Mouse (Mus musculus): Measurements from ENCODE around the gene Ldhal6b.
"Not testable (repeated sequence)": the region's sequence is repeated elsewhere in the genome, so short reads cannot be mapped to it uniquely, and the experiment has no call there.

Ldhal6b gene

DNA sequence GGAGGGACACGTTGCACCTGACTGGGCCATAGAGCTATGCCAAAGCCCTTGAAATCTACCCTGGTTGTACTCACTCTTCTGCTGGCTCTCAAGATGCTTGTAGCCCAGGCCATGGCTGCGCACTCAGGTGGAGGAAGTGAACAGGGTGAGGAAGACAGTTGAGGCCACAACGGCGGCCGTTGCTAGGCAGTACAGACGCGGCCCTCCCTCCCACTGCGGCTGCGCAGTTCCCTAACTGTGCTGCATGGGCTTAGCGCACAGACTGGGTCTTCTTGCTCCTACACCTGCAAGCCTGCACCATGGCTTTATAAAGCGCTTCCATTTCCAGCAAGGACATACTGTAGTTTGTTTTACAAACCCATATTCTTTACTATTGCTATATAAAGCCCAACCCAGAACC is at the start of gene Ldhal6b:
Gene Ldhal6b (minus strand): TSS at position 223 of the 400 bp plus-strand sequence.
- DNase-seq (ENCODE audit: low read depth, low spot score), result no peak

DNA sequence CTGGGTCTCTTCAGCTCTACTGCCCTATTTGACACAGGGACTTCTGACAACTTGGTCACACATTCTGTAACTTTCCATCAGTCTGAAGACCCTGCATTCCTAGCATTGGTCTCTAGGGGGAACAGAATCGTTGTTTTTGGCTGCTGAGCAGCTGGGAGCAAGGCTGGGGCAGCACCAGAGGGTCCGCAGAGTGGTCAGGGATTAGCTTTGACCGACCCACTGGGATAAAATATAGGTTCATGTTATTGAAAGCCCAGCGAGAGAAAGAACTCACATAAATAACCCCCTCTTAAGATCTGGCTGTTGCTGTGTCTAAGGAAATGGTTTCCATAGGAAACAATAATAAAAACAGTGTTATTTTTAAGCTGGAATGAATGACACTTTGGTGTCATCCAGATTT is 48.6 kb upstream of the Ldhal6b start:
- no peak for DNase-seq (ENCODE audit: low read depth, low spot score)

DNA sequence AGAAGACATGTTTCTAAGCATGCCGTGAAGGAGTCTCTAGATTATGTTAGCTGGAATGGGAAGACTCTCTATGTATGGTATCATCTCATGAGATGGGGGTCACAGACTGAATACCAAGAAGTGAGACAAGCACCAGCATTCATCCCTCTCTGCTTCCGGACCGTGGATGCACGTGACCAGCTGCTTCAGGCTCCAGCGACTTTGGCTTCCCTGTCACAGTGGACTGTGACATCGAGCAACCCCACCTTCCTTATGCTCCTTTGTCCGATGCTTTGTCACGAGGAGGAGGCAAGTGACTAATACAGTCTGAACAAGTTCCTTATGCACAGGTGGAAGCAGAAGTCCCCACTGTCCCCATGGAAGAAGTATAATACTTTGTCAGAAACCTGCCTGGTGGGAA is 48.2 kb upstream of the Ldhal6b start:
- DNase-seq (ENCODE audit: low read depth, low spot score), result no peak

DNA sequence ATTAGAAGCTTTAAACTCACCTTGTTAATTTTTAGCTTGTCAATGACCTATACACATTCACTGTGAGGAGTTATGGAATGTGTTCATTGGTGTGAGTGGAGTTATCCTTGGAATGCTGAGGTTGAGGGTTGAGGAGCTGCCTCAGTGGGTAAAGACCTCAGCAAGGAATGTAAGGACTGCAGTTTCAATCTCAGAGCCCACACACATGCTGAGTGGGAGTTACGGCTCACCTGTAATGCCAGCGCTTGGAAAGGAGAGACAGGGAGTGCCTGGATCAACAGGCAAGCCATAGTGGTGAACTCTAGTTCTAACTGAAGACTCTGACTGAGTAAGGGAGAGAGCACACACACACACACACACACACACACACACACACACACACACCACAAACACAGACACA is 45.3 kb upstream of the Ldhal6b start:
- DNase-seq (ENCODE audit: low read depth, low spot score), result no peak

DNA sequence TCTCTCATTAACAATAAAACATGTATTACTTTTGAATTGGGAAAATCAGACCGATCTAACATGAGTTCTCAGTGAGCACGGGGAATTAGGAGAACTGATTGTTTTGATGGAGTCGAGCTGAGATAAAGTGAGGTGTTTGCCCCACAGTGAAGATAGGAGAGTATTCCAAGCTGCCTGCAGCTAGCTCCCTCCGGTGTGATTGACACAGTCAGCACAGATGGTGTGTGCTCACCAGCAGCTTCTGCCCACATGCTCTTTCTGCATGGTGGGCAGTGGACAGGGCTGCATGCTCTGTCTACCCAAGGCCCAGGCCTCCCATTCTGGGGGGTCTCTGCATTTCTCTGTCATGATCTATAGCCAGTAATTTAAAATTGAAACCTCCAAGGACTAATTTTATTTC is 35.1 kb upstream of the Ldhal6b start:
- no peak for DNase-seq (ENCODE audit: low read depth, low spot score)

DNA sequence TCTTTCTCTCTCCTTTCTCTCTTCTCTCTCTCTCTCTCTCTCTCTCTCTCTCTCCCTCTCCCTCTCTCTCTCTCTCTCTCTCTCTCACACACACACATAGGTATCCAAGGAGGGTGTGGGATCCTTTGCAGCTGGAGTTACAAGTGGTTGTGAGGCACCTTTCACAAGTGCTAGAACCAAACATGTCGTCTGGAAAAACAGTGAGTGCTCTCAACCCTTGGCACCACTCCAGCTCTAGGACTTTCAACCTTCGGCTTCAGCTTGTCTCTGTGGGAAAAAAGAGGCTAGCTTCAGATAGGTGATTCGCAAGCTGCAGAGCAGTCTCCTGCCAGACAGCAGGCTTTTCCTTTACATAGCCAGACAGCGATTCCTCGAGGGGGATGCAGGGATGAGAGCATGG is 25.2 kb upstream of the Ldhal6b start:
- DNase-seq (ENCODE audit: low read depth, low spot score), result no peak

DNA sequence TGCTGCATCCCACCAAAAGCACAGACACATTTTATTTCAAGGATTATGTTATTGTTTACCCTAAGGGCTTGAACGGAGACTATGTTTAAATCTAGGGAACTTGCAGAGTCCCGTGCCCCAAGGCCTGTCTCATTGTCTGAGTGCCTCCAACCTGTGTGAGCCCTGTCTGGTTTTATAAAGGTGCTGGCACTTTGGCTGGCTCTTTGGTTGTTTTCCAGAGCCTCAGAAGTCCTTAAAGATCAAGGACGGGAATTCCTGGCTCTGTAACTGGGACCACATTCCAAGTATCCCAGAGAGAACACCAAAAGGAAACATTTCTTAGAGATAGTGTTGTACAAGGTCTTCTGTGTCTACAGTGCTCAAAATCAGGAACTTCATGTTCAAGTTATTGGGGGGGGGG is 24.7 kb upstream of the Ldhal6b start:
- DNase-seq (ENCODE audit: low read depth, low spot score), result no peak

DNA sequence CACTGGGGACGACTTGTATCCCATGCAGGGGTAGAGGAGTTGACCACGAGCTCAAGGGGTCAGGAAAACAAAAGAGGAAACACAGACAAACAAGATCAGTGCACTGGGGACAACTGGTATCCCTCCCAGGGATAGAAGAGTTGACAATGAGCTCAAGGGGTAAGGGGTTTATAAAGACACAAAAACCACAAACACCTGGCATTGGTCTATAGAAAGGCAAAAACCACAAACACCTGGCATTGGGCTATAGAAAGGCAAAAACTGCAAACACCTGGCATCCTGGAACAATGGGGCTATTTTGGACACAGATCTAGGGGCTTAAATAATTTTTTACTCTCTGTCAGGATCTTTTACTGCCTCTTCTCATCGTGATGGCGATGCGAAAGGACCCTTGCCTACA is 23.8 kb upstream of the Ldhal6b start:
- DNase-seq (ENCODE audit: low read depth, low spot score), result not testable (repeated sequence)

DNA sequence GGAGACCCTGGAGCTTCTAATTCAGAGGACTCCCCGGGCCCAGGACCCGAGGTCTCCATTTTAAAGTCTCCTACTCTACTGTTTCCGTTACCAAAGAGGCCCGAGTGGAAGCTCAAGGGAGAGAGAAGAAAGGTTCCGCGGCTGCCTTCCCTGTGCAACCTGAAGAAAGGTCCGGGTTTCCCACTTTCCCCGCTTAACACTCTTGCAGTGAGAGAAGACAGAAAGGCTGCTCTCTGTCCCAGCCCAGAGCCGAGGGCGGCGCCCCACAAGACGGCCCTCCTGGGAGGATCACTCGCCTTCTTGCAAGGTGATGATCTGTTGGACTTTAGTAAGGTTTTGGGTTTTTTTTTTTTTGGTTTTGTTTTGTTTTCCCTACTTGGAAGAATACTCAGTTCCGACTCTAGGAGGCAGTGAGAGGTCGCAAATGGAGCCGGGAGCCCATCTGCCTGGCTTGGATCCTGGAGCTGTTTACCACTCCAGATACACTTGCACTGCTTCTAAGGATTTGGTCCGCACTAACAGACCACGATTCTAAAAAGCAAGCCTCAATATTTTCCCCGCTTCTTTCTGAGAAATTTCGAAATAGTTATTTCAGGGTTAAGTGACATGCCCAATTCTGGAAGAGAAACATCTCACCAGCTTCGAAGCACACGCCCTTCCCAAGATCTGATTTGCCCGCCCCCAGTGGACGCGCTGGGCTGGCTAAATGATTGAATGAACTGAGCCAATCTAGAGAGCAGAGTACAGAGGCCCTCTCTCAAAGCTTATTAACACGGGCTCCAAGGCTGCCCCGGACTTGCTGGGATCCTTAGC is 21.8 kb upstream of the Ldhal6b start, which contains the start of gene Tmem242:
Gene Tmem242 (minus strand): TSS at position 101 of the 813 bp plus-strand sequence.
- peak; percentile 94 for DNase-seq (ENCODE audit: low read depth, low spot score)

DNA sequence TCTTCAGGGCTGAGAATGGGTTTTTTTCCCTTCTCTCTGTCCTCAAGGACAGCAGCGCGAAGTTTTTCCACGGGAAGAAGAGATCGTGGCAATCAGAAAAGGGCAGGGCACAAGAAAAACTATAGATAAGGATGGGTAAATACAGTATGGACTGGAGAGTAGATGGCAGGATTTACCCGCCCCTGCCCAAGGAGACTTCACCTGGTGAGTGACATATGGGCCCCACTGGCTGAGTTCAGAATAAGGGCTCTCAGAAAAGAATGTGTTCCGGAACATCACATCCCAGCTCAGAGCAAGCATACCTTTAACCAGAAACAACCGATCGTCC is 21.2 kb upstream of the Ldhal6b start:
- no peak for DNase-seq (ENCODE audit: low read depth, low spot score)

DNA sequence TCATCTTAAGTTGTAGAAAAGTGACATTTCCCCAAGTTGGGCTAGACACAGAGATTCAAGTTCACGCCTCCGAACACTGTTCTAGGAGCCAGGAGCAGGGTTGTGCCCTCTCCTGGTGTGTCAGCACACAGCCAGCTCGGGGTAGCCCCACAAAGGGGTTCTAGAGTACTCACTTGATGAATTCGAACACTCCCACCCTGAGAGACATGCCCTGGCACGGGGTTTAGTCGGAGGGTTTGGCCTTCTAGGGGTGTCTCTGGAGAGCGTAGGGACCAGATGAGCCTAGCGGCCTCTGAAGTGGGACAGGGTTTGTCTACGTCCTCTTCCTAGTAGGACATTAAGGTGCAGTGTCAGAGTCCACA is 11.2 kb upstream of the Ldhal6b start:
- DNase-seq (ENCODE audit: low read depth, low spot score), result no peak

DNA sequence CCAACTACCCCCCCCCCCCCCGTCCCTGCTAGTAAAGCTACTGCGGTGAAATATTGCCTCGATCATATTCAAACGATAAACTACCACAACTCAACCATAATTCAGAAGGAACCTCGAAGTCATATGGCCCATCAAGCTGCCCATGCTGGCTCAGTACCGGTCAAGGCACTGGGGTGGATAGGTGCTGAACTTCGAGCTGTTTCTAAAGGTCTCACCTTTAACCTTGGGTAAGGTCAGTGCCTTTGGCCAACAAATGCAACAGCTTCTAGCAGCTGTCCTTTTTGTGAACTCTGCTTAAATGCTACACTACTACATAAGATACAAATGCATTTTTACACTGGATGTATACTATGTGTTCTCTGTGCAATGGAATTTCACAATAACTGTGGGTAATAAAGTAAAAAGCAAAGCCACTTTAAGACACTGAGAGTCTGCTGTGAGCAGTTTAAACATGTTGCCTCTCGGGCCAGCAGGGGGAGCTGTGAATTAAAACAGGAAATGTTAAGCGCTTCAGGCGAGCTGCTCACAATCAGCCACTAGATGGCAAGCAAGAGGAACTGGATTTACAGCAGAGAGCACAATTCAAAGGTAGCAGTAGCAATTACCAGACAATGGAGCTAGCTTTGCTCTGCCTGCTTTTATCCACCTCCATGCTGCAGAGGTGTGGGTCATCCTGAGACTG is 10.7 kb upstream of the Ldhal6b start:
- DNase-seq (ENCODE audit: low read depth, low spot score), result peak; percentile 94

DNA sequence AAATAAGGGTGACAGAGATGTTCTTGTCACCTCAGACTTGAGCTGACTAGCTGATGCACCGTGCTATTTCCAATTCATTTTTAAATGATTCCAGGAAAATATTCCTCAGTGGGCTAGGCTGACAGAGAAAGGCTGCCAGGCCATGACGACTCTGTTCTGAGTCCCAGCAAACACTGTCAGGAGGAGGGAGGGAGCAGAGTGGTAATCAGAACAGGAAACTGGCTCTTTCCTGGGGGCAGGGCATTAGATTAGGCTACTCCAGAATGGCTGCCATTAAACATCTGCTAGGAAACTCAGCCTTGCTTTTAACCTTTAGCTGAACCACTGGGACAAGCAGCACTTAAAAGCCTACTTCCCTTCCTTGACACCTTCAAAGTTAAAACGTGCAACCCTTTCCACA is 6.6 kb upstream of the Ldhal6b start:
- DNase-seq (ENCODE audit: low read depth, low spot score), result no peak

DNA sequence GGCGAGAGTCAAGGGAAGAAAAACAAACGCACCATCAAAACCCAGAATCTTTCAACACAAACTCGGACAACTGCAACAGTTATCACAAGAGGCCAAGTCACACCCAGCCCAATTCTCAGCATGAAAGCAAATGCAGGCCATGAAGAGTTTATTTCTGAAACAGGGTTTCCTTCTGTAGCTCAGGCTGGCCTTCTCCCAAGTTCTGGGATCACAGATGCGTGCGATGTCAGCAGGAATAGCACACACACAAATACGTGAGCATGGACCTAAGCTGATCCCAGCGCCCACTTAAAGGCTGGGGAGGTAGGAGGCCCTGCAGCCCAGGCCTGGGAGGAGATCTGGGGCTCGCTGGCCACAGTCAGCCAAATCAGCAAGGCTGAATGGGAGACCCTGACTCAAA is 5.6 kb upstream of the Ldhal6b start:
- no peak for DNase-seq (ENCODE audit: low read depth, low spot score)

DNA sequence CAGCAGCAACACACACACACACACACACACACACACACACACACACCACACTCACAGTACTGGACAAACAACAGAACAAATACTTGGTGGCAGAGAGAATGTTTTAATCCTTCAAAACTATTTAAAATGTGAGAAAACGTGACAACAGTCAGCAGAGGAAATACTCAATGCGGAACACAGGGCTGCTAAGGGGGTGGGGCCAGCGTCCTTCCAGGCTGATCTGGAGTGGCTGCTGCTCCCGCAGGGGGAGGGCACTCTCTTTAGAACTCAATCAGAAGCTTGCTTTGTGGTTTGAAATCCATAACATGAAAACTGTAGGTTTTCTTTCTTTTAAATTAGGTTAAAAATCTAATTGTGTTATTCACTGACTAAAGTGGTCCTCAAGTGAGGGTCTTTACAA is 3.3 kb upstream of the Ldhal6b start:
- DNase-seq (ENCODE audit: low read depth, low spot score), result no peak

DNA sequence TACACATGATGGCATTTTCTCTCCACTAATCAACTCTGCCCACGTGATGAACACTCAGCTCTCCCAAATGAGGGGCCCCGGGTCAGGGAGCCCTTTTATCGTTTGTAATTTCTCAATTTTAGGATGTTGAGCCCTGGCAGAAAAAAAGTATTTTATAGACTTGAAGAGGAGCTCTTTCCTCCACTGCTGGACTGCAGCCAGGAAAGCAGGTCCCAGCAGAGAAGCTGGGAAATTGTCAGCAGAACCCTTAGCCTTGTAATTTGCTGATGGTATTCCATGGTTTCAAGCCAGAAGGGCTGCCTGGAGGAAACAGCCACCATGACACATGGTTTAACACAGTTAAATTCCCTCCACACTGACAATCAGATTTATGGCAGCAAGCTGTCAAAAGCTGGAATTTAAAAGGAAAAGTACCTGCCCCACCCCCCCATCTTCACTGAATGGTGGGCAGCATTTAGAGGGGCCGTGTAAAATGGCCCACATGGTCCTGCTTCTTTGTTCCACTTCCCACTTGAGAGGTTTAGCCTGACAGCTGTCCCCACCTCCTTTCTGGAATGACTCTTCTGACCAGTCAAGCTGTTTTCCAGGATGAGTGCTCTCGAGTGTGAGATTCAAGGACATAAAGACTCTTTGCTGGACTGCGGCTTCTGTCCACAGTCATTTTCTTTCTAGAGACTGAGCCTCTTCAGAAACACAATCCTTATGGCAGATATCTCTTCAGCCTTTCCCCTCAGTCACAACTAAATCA is 1.4 kb upstream of the Ldhal6b start:
- DNase-seq (ENCODE audit: low read depth, low spot score), result no peak

DNA sequence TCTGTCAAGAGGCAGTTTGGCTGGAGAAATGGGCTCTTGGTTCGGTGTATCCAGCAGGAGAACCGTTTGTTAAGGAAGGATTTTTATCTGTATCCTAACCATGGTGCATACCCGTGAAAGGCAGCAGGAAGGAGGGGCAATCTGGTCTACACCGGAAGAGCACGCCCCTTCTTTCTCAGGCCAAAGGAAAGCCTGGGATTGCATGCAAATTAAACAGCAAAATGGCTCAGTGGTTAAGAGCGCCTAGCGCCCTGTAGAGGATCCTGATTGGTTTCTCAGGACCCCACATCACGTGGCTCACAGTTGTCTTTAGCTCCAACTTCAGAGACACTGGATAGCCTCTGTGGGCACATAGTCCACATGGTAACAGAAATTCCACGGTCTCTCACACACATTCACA is 489 bp upstream of the Ldhal6b start:
- DNase-seq (ENCODE audit: low read depth, low spot score), result no peak

DNA sequence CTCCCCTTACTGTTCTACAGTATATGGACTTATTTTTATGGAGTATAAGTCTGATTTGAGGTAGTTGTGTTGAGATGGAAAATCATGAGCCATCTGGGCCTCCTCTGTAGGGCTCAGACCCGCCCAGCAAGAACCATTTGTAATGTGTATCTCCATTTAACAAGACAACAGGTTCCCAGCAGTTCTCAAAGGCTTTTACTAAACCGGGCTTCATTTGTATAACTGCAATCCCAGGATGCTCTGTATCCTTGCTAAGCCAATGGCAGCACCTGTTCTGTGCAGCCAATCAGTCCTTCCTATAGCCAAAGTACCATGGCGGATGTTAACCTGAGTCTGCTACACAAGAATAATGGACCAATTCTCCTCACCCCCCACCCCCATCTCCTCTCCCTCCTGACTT is 2.0 kb downstream of the Ldhal6b start:
- no peak for DNase-seq (ENCODE audit: low read depth, low spot score)

DNA sequence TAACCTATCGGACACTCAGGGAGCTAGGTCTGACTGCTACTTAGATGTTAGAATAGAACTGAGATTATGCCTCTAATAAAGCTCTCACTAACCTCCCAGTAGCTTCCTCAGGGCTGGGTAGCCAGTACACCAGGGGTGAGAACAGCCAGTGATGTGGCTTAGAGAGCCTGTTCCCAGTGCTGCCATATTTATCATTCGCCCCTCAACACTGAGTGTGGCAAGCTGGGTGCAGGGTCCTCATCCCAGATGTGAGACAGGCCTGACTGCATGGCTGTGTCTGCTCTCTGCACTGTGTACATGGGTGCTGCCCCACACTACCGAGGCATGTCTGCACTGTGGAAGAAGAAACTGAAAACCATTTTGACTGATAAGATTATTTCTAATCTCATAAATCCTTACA is 4.5 kb downstream of the Ldhal6b start:
- DNase-seq (ENCODE audit: low read depth, low spot score), result no peak

DNA sequence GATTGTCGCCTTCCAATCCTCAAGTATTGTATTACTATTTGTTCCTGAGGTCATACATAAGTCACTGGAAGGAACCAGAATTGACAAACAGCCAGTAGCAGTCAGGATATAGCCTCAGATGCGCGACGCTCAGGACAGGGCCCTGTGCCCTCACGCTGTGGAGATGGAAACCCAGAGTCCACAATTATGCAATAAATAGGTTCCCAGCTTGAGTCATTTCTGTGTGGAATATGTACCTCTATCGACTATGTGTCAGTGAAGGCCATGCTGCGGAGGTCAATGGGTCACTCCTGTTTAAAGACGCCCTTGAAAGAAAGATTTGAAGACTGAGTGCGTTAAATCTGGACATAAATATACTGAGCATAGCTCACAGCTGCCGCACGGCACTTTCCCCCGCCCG is 5.2 kb downstream of the Ldhal6b start:
- no peak for DNase-seq (ENCODE audit: low read depth, low spot score)

DNA sequence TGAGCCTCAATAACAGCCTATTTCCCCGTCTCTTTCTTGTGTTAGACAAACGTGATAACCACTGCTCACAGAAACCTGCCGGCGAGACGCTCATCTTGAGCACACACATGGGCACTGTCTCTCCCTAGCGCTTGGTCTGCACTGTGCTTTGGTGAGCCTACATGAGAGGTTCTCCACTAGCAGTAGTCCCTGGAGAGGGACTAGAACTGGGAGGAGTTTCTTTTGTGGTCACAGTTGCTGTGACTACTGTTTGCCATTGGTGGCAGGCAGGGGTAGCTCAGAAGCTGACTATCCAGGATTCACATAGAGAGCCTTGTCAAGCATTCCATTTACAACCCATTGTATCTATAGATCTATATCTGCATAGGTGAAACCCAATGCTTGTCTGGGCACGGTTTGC is 5.8 kb downstream of the Ldhal6b start:
- no peak for DNase-seq (ENCODE audit: low read depth, low spot score)

DNA sequence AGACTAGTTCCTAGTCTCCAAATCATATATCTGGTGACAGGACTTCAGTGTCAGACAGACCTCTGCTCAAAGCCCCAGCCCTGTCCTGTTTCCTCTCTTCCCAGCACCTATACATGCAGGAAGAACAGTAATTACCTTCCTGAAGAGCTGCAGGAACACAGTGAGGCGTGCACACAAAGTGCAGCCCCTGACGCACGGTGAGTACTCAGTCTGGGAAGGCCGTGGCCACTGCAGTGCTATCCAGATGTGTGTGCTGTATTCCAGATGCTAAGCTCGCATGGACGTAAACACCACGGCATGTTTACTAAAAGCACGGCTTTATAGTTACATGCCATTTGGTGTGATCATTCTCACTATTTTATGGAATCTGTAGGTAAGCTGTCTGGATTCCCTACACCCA is 6.3 kb downstream of the Ldhal6b start:
- DNase-seq (ENCODE audit: low read depth, low spot score), result no peak

DNA sequence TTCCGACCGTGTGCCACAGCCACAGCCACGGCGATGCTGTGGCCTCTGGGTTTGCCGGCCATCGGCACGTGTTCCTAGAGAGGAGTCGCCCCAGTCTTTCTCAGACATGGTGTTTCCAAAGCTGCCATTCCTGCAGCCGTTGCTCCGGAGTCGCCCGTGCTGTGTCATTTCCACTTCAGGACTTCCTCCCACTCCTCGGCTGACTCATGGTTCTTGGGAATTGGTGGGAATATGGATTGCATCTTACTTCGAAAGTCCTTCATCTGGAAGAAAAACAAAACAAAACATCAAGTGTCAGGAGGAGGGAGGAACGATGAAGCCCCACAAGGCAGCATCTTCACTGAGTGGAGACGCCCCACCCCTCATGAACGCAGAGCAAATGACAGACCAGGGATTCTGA is 7.4 kb downstream of the Ldhal6b start:
- no peak for DNase-seq (ENCODE audit: low read depth, low spot score)
